Mouse (Mus musculus) embryo, embryonic 10 days (tissue): Measurements from ENCODE around the gene Smad6.

Experiments used
- DNase-seq: peaks from one replicate; pipeline ENCODE4 v3.0.0-alpha.2; 2015; ENCODE audit warnings: low spot score

Smad6 gene

GRCm38 (mm10) chr9:63912051-63912450 lies 109.8 kb downstream of the Smad6 start:
- DNase-seq: no peak

GRCm38 (mm10) chr9:63909618-63910017 lies 112.2 kb downstream of the Smad6 start:
- DNase-seq: peak; percentile 88

GRCm38 (mm10) chr9:63904543-63904942 lies 117.3 kb downstream of the Smad6 start:
- DNase-seq: no peak
